Mouse (Mus musculus) embryonic fibroblast, embryonic 13.5 days (primary cell): Measurements from ENCODE around the gene Cap1.

Source experiments
- CTCF ChIP-seq: IDR thresholded peaks from 2 replicates; pipeline ENCODE4 v1.5.1; 2011; ENCODE audit warnings: mild to moderate bottlenecking, control low read depth, low read length, moderate library complexity, borderline replicate concordance; ENCODE audit not compliant: insufficient read depth
- POLR2A ChIP-seq: IDR thresholded peaks from 2 replicates; pipeline ENCODE4 v1.6.1; 2011; ENCODE audit warnings: low read depth, mild to moderate bottlenecking, control low read depth, low read length, moderate library complexity

- TF ChIP-seq CTCF: no peak
- no peak for TF ChIP-seq POLR2A
These were observed 37.7 kb downstream of the Cap1 start for GRCm38 (mm10) chr4:122848150-122848621.
